Mouse (Mus musculus) adrenal gland, postnatal 14 days (tissue): ENCODE data around the gene Gpha2. TPM values are rescaled to one million over a fixed set of nuclear protein-coding genes. Genes with fewer than 3 reads are reported as not detected.
A peak's percentile ranks its signal among the peaks of the same experiment; 100 is the strongest.

Experiments
- DNase-seq: peaks from one replicate; pipeline ENCODE4 v3.0.0; 2021; ENCODE audit warnings: mixed read lengths
- long read RNA-seq, 2 experiments: library from polyadenylated mRNA; stranded (forward); transcript quantifications; one replicate each; pipeline ENCODE4 v2.0.0; 2021
- total RNA-seq: library from RNA; stranded (reverse); gene quantifications from 2 replicates; pipeline ENCODE4 v1.2.3, GENCODE M21; 2021

Gene Gpha2
- 19.6 and 20.2 TPM in 2 replicates for total RNA-seq
- long read RNA-seq, experiment 1, transcript Gpha2-201 (4 exons, 609 nt), result major isoform, 15 of 15 reads
- long read RNA-seq, experiment 1, partial matches to known transcripts, result 0 of 15 reads
- long read RNA-seq, experiment 1, other reads (novel, unspliced or antisense), result 0 of 15 reads
- long read RNA-seq, experiment 2, transcript Gpha2-201 (4 exons, 609 nt), result major isoform, 15 of 16 reads
- long read RNA-seq, experiment 2, partial matches to known transcripts, result 0 of 16 reads
- long read RNA-seq, experiment 2, other reads (novel, unspliced or antisense), result 1 of 16 reads

DNA sequence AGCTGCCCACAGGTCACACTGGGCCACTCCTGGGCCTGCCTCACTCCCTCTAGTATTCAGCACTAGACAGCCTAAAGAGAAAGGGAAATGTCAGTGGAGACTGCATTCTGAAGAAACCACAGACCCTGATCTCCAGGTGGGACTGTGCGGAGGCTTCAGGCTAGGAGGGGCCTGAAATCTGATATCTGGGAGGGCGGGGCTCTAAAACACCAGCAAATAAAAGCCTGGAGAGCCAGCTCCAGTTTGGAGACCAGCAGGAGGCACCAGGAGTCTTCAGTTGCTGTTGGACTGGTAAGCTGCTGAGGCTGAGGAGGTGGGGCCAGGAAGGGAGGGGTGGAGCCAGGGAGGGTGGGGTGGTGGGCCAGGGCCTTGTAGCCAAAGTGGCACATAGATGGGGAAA, at the start of gene Gpha2:
Gene Gpha2 (plus strand): TSS at position 246 of the 400 bp plus-strand sequence.
- DNase-seq, result peak; percentile 43

DNA sequence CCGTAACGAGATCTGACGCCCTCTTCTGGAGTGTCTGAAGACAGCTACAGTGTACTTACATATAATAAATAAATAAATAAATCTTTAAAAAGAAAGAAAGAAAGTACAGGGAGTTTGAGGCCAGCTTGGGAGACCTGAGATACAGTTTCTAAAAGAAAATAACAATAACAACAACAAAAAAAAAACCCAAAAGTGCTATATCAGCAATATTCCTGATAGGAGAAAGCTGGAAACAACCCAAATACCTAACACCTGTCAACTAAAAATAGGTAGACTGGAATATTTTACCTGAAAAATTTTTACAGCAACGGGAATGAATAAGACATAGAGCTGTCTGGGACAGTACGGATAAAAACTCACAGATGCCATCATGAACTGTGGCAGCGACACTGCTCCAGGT, 47.4 kb upstream of the Gpha2 start:
- DNase-seq, result no peak

DNA sequence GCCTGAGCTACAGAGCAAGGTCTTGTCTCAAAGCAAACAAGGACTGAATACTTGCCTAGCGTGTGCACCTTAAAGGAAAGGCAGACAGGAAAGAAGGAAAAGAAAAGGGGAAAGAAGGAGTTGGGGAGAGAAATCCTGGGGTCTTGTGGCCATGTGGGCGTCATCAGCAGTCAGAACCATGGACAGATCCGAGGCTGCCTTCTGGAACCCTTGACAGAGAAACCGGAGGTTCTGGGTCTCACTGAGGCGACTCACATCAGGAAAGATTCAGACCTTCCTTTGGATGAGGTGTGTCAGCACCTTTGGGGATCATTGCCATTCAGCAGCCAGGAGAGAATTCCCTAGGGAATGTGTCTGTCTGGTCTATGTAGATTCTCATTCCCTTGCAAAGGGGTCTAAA, 44.6 kb upstream of the Gpha2 start:
- DNase-seq, result peak; percentile 32

DNA sequence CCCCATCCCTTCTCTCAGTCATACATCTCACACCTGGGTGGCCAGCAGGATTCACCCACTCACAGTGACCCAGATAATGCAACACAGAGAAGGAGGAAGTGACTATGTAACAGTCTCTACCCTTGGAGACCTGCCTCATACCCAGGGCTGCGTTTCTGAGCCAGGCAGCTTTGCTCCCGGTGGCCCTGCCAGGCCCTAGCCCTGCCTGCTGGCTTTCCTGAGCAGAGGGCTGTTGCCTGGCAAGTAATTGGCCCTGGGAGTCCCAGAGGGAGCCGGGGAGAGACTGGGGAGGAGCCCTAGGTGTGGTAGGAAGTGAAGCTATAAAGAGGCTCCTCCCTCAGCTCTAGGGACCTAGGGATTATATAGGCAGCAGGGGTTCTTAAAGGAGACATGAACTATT, 43.6 kb upstream of the Gpha2 start:
- peak; percentile 76 for DNase-seq

DNA sequence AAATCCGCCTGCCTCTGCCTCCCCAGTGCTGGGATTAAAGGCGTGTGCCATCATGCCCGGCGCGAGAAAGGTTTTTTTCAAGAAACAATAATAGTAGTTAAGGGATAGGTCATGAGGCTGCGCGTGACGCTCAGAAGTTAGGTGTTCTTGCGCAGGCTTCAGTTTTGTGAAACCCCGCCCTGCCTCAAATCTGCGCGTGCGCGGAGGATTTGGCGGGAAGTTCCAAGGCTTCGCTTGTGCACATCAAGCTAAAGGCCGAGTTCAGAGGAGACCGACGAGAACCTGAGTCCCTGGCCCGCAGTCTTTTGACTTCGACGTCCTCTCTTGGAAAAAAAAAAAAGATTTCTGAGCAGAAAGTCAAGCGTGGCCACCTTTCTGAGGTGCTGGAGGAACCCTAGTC, 42.0 kb upstream of the Gpha2 start, which contains the start of gene Majin:
Gene Majin (plus strand): TSS at position 258 of the 400 bp plus-strand sequence.
- no peak for DNase-seq

DNA sequence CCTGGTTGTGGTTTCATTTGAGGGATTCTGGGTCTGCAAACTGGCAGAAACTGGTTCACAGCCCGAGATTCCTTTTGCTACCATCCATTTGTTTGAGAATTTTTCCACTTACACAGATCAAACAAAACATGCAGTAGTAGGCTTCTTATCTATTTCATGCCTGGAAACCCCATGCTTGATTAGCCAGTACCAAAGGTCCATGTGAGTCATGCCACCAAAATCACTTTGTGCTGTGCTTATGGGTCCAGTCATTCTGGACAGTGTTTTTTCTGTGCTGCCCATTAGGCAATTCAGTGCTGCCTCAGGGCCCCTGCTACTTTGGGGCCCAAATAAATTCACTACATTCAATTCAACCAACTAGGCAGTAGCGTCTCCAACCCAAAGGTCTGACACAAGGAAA, 21.9 kb upstream of the Gpha2 start:
- no peak for DNase-seq

DNA sequence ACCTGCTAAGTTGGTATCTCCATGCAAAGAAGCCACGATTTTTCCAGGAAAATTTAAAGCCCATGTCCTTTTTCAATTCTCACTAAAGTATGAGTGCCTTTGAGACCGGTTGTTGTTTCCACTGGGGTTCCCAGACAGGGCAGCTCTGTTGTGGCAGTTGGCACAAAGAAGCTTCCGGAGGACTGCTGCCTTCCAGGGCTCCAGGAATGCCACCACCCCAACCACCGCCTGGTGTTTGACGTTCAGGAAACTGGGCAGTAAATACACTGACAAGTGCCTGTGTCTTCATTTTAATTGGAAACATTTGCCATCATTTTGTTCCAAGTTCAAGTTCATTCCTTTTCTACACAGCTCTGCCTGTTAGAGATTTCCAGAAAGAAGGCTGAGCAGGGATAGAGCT, 19.5 kb upstream of the Gpha2 start:
- DNase-seq, result no peak

DNA sequence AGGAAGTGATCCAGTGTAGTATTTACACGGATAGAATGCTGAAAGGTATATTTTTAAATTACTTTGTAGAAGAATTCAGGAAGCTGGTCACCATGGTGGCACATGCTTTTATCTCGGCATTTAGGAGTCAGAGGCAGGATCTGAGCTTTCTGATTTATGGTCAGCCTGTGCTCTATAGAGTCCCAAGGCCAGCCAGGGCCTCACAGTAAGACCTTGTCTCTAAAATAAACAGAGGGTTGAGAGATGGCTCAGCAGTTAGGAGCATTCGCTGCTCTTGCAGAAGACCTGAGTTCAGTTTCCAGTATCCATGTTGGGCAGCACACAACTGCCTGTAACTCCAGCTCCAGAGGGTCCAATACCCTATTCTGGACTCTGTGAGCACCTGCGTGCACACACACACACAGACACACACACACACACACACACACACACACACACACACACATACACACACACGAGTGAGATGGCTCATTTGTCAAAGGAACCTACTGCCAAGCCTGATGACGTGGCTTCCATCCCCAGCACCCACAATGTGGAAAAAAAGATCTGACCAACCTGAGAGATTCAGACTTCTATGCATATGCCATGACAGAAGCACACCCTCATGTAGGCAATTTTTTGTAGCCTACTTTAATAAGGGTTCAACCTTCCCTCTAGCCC, 10.0 kb upstream of the Gpha2 start:
- peak; percentile 54 for DNase-seq

DNA sequence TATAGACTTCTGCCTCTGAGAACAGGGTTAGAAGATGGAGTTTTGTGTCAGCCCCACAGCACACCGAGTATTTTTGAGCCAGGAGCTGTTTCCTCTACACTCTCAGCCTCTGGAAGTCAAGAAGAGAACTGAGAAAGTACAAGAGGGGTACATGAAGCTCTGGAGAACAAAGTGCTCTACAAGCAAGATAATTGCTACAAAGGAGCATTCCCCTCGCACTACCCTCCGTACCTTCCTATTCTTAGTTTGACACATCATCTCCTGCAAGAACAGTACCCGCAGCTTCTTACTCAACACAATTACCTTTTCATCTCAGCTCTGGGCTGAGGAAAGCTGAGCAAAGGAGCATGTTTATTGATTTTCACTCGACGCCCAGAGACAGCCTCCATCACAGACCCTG, 7.6 kb upstream of the Gpha2 start:
- DNase-seq, result no peak

DNA sequence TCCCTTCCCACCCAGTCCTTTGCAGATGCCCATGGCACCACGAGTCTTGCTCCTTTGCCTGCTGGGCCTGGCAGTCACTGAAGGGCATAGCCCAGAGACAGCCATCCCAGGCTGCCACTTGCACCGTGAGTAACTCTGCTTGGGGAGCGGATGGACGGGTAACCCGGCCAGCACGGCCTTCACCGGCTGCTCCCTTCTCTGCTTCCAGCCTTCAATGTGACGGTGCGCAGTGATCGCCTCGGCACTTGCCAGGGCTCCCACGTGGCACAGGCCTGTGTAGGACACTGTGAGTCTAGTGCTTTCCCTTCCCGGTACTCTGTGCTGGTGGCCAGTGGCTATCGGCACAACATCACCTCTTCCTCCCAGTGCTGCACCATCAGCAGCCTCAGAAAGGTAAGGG, 583 bp downstream of the Gpha2 start:
- DNase-seq, result peak; percentile 78

DNA sequence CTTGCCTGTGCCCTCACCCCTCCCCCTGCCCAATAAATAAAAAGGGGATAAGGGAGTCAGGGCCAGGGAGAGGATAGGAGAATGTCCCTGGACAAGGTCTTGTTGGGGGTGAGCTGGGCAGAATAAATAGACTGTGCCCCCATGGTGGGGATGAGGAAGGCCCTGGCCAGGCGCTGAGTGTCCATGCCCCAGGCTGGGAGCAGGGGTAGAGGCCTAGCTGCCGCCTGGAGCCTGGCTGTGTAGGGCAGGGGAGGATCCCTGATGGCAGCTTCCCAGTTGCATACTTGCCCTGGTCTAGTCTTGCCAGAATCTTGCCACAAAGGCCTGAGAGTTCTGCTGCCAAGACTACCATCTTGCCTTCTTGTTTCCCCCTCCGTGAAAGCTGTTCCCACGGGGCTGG, 1.7 kb downstream of the Gpha2 start:
- no peak for DNase-seq

DNA sequence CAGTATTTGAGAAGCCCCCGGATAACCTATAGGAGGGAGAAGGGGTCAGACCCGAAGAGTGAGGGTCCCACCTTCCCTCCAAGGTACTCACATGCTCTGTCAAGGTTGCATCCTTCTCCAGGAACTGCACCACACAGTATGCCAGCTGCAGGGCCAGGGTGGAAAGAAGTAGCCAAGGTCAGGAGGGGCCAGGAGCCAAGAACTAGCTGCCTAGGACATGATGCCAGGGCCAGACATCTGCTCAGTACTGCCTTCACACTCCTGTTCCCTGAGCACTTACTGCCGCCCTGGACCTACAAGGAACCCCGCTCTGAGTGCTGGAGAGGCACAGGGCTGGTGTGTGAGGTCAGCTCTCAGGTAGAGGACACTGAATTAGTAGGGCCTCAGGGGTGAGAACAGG, 4.2 kb downstream of the Gpha2 start:
- DNase-seq, result peak; percentile 84

DNA sequence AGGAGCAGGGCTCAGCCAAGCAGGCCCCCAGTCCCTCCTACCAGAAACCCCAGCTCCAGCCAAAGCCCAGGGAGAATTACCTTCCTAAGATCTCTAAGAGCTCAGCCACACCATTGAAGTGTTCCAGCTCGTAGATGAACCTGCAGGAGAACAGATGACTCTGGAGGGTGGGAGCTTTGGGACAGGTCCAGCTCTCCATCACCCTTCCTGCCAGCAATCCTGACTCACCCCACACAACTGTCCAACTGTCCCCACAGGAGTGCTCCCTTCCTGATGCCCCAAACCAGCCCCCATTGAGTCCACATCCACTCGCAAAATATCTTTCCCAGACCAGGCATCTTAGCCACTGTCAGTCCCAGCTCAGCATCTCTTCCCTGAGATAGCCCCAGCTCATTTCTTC, 4.9 kb downstream of the Gpha2 start:
- no peak for DNase-seq

DNA sequence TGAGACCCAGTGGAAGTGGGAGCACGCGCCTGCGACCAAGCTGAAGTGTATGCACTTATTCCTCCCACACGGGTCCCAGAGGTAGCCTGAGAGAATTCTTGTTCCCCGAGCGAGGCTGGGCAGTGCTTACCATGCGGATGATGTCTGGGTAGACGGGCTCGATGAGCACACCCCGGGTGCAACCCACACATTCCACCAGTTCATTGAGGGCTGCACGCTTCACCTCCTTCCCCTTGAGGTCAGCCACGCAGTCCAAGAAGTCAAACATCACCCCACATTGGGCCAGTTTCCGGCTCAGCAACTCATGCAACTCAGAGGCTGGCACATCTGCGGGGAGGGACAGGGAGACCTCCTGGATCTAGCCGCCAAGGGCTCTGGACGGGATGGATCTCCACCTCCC, 7.5 kb downstream of the Gpha2 start:
- no peak for DNase-seq

DNA sequence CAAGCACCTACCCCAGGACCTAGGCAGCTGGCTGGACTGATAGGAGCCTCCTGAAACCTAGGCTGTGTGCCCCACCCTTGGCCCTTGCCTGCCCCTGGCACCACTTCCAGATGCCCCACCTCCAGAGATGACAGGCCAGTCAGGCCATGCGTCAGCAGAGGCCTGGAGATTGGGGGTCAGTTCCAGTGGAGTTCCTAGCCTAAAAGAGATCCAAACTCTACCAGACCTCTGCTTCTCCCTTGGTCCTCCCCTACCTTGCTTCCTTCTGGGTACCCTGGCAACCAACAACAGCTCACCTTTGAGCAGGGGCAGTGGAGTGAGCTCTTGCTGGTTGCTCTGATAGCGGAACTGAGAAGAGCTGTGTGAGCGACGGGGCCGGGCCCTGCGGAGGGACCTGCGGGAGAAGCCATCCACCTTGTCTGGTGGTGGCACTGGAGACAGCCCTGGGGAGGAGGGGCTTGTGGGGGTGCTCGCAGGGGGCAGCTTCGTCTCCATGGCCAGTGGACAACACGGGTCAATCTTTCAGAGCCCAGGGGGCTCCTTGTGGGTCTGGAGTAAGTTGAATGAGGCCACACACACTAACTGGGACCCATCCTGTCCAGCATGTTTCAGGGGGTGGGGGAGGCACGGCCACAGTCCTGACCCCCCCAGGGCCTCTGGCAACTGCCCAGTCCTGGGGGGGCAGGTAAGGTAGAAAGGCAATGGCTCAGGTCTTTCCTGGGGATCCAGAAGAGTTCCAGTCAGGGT, 8.3 kb downstream of the Gpha2 start:
- DNase-seq, result peak; percentile 64

DNA sequence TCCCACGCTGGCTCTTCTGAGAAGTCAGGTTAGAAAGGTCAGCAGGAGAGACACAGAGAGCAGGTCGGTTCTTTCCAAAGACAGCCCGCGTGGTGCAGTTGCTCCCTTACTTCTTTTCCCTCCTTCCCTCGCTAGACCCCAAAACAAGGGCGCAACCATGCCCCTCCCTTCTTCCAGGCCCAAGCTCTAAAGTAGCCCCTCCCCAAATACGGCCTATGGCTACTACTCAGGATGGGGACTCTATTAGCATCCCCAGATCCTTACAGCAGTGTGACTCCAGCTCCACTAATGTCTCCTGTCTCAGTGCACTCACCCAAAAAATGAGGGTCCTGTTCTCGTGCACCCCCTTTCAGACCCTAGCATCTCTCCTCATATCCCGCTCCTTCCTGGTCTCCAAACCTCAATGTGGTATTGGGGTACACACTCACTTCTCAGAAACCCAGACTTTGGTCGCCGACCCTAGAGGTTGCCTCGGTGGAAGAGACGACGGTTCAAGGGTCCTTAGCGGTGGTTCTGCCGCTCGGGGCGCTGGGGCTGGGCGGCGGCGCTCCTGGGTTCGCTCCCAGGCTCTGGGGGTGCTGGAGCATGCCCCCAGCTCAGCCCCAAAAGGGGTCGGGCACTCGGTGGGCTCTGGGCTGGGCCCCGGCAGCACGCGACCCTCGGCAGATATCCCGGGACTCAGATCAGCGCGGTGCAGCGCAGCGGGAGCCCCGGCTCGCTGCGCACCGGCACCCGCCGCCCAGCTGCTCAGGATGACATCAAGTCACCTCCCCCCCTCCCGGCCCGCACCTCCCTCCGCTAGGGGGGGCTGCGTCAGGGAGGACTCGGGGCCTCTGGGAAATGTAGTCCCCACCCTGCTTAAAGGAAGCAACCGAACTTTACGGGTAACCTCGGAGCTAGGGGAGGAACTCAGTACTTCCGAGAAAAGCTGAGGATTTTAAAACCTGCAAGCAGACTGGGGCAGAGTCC, 9.2 kb downstream of the Gpha2 start, which contains the start of gene Ppp2r5b:
Gene Ppp2r5b (minus strand): TSS at position 789 of the 969 bp plus-strand sequence.
- peak; percentile 98 for DNase-seq

DNA sequence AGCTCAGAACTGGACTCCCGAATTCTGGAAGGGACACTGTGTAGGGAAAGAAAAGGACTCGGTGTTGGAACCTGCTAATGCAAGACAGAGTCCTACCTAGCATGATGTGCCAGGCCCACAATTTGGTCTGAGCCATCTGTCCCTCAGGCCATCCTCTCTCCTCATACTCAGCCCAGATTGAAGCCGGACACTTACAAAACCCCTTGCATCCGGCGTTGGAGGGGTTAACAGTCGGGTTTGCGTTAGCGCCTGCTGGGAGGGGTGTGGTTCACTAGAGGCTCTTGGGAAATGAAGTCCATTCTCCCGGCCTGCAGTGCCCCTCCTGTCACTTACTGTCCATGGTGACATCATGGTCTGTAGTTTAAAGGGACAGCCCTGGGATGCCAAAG, 9.9 kb downstream of the Gpha2 start:
- peak; percentile 93 for DNase-seq

DNA sequence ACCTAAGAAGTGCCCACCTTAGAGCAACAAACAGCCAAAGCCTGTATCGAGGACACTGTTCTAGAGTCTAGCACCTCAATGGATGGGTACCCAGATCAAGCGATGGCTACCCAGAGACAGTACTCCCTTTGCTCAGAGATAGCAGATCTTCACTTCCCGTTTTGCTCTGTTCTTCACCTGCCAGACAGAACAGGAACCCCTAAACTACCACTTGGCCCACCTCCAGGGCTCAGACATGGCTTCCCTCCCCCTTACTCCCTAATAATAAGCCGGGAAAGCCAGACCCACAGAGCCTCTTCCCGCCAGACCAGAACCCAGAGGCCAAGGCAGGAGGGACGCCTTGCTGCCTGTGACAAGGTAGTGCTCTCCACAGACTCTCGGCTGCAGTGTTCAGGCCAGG, 10.7 kb downstream of the Gpha2 start:
- DNase-seq, result no peak

DNA sequence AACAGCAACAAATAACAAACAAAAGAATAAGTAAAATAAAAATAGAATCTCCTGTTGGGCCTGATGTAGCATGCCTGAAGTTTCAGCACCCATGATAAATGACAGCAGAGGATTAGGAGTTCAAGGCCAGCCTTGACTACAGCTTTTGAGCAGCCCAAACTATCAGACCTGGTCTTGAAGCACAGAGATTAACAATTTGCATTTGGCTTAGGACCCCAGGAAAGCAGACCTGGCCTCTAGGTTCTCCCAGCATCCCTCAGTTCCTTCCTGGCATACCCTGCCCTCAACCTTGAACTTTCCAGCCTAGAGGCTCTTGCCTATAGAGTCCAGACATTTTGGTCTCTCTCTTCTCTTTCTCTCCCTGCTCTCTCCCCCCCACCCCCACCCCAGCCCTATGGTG, 12.6 kb downstream of the Gpha2 start:
- DNase-seq, result no peak

DNA sequence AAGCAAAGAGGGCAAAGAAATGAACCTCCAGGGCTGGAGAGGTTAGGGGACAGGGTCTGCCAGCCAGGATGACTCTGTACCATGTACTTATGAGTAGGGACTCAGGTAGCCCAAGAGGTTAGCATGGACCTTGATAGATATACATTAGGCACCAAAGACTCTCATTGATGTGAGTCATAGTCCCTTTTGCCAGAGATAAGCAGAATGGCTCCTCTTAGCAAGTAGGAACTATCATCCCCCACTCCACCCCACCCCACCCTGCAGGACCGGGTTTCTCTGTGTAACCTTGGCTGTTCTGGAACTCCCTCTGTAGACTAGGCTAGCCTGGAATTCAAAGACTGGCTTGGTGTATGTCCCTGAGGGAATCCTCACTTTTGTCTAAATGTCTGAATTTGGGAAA, 14.0 kb downstream of the Gpha2 start:
- no peak for DNase-seq

DNA sequence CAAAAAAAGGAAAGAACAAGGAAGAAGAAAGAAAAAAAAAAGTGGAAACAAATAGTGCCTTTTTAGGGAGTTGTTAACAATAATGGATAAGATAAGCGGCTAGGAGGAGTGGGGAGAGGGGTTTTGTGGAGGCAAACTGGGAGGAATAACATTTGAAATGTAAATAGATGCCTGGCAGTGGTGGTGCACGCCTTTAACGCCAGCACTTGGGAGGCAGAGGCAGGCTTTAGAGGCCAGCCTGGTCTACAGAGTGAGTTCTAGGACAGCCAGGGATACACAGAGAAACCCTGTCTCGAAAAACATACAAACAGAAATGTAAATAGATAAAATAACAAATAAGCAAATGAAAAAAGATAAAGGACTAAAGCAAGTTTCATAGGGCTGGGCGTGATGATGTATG, 14.5 kb downstream of the Gpha2 start:
- DNase-seq, result no peak
